Mouse (Mus musculus): Measurements from ENCODE around the gene Erv3.

- TF ChIP-seq CTCF (IDR thresholded peaks at IDR 0.05; ENCODE audit: borderline replicate concordance, insufficient read depth, low read length): no peak
- no peak for TF ChIP-seq POLR2A (IDR thresholded peaks at IDR 0.05; ENCODE audit: low read depth, low read length)
Measured at GRCm38 (mm10) chr2:131905025-131905424, 45.5 kb upstream of the Erv3 start.

Data from embryonic fibroblast, embryonic 13.5 days (primary cell).